Mouse (Mus musculus): Measurements from ENCODE around the gene Cul7. TPM values are rescaled to one million over a fixed set of nuclear protein-coding genes. Genes with fewer than 3 reads are reported as not detected.

The Cul7 gene
- polyA plus RNA-seq, 1 experiment = 19.0 TPM

GRCm38 (mm10) chr17:46662730-46663129, 12.6 kb downstream of the Cul7 start:
- DNase-seq (ENCODE audit: low read depth in 1 of 2, low spot score in 2 of 2) = no peak
- Histone ChIP-seq H3K4me1 (ENCODE audit: control insufficient read depth, insufficient read depth, insufficient read length) (no peaks in the 10 kb centered on the region), H3K4me3 (ENCODE audit: extremely low read depth, insufficient read depth, insufficient read length) (no peak overlapping the region), H3K36me3 (ENCODE audit: control insufficient read depth, insufficient read depth, low read length) (peaks cover 9% of the 10 kb centered on the region), H3K27me3 (ENCODE audit: control insufficient read depth, insufficient read depth, low read length) (no peaks in the 10 kb centered on the region), H3K27ac (ENCODE audit: insufficient read depth, low read length) (no peak overlapping the region)
- no peak for TF ChIP-seq CTCF (IDR thresholded peaks at IDR 0.05; ENCODE audit: extremely low read depth, insufficient read depth, insufficient read length, insufficient replicate concordance)
- TF ChIP-seq POLR2A (IDR thresholded peaks at IDR 0.05; ENCODE audit: low read depth, low read length) = no peak
- 87% methylated on average over 5 of the region's 5 CpGs for WGBS

- 95% methylated on average over 16 of the region's 16 CpGs for WGBS
- TF ChIP-seq POLR2A (IDR thresholded peaks at IDR 0.05; ENCODE audit: low read depth, low read length) = no peak
- no peak for DNase-seq (ENCODE audit: low read depth in 1 of 2, low spot score in 2 of 2)
- H3K27ac ChIP-seq (ENCODE audit: insufficient read depth, low read length) = no peak overlapping the region
- H3K4me1 ChIP-seq (ENCODE audit: control insufficient read depth, insufficient read depth, insufficient read length) = no peaks in the 10 kb centered on the region
- no peaks in the 10 kb centered on the region for H3K27me3 ChIP-seq (ENCODE audit: control insufficient read depth, insufficient read depth, low read length)
- H3K36me3 ChIP-seq (ENCODE audit: control insufficient read depth, insufficient read depth, low read length) = peaks cover 20% of the 10 kb centered on the region
- H3K4me3 ChIP-seq (ENCODE audit: extremely low read depth, insufficient read depth, insufficient read length) = no peak overlapping the region
Measured at GRCm38 (mm10) chr17:46667712-46668111, 17.6 kb downstream of the Cul7 start.

- DNase-seq (ENCODE audit: low read depth in 1 of 2, low spot score in 2 of 2) = no peak
Measured at GRCm38 (mm10) chr17:46669911-46670310, 19.8 kb downstream of the Cul7 start.

GRCm38 (mm10) chr17:46673850-46674529, 23.9 kb downstream of the Cul7 start, which contains the start of gene Rrp36:
Rrp36 (minus strand) TSS chr17:46674352.
- WGBS = under 1% methylated on average over 43 of the region's 43 CpGs

More at GRCm38 (mm10) chr17:46669911-46670310, 19.8 kb downstream of the Cul7 start:
- no peak overlapping the region for H3K4me3 ChIP-seq (ENCODE audit: extremely low read depth, insufficient read depth, insufficient read length)
- no peaks in the 10 kb centered on the region for H3K27me3 ChIP-seq (ENCODE audit: control insufficient read depth, insufficient read depth, low read length)
- WGBS = 95% methylated on average over 10 of the region's 10 CpGs
- no peak overlapping the region for H3K27ac ChIP-seq (ENCODE audit: insufficient read depth, low read length)
- H3K36me3 ChIP-seq (ENCODE audit: control insufficient read depth, insufficient read depth, low read length) = peaks cover 16% of the 10 kb centered on the region
- H3K4me1 ChIP-seq (ENCODE audit: control insufficient read depth, insufficient read depth, insufficient read length) = peaks cover 2% of the 10 kb centered on the region; the same call in 1 of the 2 replicates
- no peak for TF ChIP-seq CTCF (IDR thresholded peaks at IDR 0.05; ENCODE audit: extremely low read depth, insufficient read depth, insufficient read length, insufficient replicate concordance)
- no peak for TF ChIP-seq POLR2A (IDR thresholded peaks at IDR 0.05; ENCODE audit: low read depth, low read length)

GRCm38 (mm10) chr17:46674530-46675283, 24.6 kb downstream of the Cul7 start:
- no peak for DNase-seq (ENCODE audit: low read depth in 1 of 2, low spot score in 2 of 2)
- no peaks in the 10 kb centered on the region for H3K27me3 ChIP-seq (ENCODE audit: control insufficient read depth, insufficient read depth, low read length)
- TF ChIP-seq POLR2A (IDR thresholded peaks at IDR 0.05; ENCODE audit: low read depth, low read length) = no peak
- TF ChIP-seq CTCF (IDR thresholded peaks at IDR 0.05; ENCODE audit: extremely low read depth, insufficient read depth, insufficient read length, insufficient replicate concordance) = no peak
- peak overlapping the region; percentile 43; the same call in 1 of the 2 replicates for H3K4me3 ChIP-seq (ENCODE audit: extremely low read depth, insufficient read depth, insufficient read length)
- H3K36me3 ChIP-seq (ENCODE audit: control insufficient read depth, insufficient read depth, low read length) = peaks cover 21% of the 10 kb centered on the region
- H3K4me1 ChIP-seq (ENCODE audit: control insufficient read depth, insufficient read depth, insufficient read length) = peaks cover 2% of the 10 kb centered on the region; the same call in 1 of the 2 replicates
- H3K27ac ChIP-seq (ENCODE audit: insufficient read depth, low read length) = no peak overlapping the region
- WGBS = 47% methylated on average over 15 of the region's 15 CpGs

More at GRCm38 (mm10) chr17:46673850-46674529, 23.9 kb downstream of the Cul7 start, which contains the start of gene Rrp36:
- H3K4me1 ChIP-seq (ENCODE audit: control insufficient read depth, insufficient read depth, insufficient read length) = peaks cover 2% of the 10 kb centered on the region; the same call in 1 of the 2 replicates
- H3K36me3 ChIP-seq (ENCODE audit: control insufficient read depth, insufficient read depth, low read length) = peaks cover 25% of the 10 kb centered on the region
- no peaks in the 10 kb centered on the region for H3K27me3 ChIP-seq (ENCODE audit: control insufficient read depth, insufficient read depth, low read length)
- peak within 1 kb of the TSS; percentile 84 for H3K27ac ChIP-seq (ENCODE audit: insufficient read depth, low read length)
- TF ChIP-seq CTCF (IDR thresholded peaks at IDR 0.05; ENCODE audit: extremely low read depth, insufficient read depth, insufficient read length, insufficient replicate concordance) = no peak
- TF ChIP-seq POLR2A (IDR thresholded peaks at IDR 0.05; ENCODE audit: low read depth, low read length) = peak; percentile 81
- DNase-seq (ENCODE audit: low read depth in 1 of 2, low spot score in 2 of 2) = peak; percentile 78 to 88
- peak within 1 kb of the TSS; percentile 98 for H3K4me3 ChIP-seq (ENCODE audit: extremely low read depth, insufficient read depth, insufficient read length)

GRCm38 (mm10) chr17:46678416-46678815, 28.3 kb downstream of the Cul7 start, which contains the start of gene Mea1:
Mea1 (plus strand) TSS chr17:46678793.
- TF ChIP-seq CTCF (IDR thresholded peaks at IDR 0.05; ENCODE audit: extremely low read depth, insufficient read depth, insufficient read length, insufficient replicate concordance) (no peak), POLR2A (IDR thresholded peaks at IDR 0.05; ENCODE audit: low read depth, low read length) (no peak)
- DNase-seq (ENCODE audit: low read depth in 1 of 2, low spot score in 2 of 2) = no peak

More at GRCm38 (mm10) chr17:46678416-46678815, 28.3 kb downstream of the Cul7 start, which contains the start of gene Mea1:
- WGBS = 89% methylated on average over 9 of the region's 9 CpGs
- H3K4me1 ChIP-seq (ENCODE audit: control insufficient read depth, insufficient read depth, insufficient read length) = peaks cover 9% of the 10 kb centered on the region; the same call in 1 of the 2 replicates
- no peaks in the 10 kb centered on the region for H3K27me3 ChIP-seq (ENCODE audit: control insufficient read depth, insufficient read depth, low read length)
- peaks cover 18% of the 10 kb centered on the region for H3K36me3 ChIP-seq (ENCODE audit: control insufficient read depth, insufficient read depth, low read length)
- H3K4me3 ChIP-seq (ENCODE audit: extremely low read depth, insufficient read depth, insufficient read length) = no peak within 1 kb of the TSS
- no peak within 1 kb of the TSS for H3K27ac ChIP-seq (ENCODE audit: insufficient read depth, low read length)

All from spleen, adult 2 months (tissue).